Mouse (Mus musculus): ENCODE data around the gene Pigm.

Gene Pigm

DNA sequence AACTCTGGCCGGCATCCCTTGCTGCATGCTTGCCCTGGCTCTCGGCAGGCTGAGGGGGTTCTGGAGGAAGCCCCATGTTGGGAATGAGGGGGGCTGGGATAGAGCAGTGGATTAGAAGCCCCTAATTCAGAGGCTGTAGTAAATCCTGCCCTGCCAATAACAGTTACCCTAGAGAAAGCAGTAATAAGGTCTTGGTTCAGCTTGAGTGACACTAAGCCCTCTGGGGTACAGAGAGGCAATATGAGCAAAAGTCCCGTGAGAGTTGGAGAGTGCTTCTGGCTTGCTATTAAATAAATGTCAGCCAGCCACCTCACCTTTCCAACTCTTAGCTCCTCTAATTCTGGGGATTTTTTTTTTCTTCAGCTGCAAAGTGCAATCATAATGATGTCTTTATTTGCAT is 21.0 kb upstream of the Pigm start:
- peak; percentile 64 for DNase-seq

- DNase-seq: peak; percentile 90
Observed at GRCm38 (mm10) chr1:172357550-172357949, 18.8 kb upstream of the Pigm start.

DNA sequence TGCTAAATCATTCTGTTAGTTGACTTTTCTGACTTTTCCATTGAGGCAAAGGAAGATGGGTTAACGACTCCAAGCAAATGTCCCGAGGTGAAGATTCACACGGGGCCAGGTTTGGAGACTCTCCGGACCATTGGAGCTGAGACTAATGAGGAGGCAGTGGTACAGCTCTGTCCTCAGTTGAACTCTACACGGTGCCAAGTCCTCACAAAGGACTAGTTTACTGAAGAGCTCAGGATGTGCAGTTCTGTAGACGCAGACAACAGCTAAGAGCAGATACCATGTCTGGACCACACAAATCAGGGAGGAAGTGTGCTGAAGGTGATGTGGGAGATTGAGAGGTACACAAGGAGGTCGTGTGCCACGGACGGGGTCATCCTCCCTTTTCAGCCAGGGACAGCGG is 18.0 kb upstream of the Pigm start:
- peak; percentile 57 for DNase-seq

GRCm38 (mm10) chr1:172364684-172365083 is 11.7 kb upstream of the Pigm start:
- DNase-seq: peak; percentile 93

GRCm38 (mm10) chr1:172368768-172369418 is 7.5 kb upstream of the Pigm start:
- DNase-seq: no peak

DNA sequence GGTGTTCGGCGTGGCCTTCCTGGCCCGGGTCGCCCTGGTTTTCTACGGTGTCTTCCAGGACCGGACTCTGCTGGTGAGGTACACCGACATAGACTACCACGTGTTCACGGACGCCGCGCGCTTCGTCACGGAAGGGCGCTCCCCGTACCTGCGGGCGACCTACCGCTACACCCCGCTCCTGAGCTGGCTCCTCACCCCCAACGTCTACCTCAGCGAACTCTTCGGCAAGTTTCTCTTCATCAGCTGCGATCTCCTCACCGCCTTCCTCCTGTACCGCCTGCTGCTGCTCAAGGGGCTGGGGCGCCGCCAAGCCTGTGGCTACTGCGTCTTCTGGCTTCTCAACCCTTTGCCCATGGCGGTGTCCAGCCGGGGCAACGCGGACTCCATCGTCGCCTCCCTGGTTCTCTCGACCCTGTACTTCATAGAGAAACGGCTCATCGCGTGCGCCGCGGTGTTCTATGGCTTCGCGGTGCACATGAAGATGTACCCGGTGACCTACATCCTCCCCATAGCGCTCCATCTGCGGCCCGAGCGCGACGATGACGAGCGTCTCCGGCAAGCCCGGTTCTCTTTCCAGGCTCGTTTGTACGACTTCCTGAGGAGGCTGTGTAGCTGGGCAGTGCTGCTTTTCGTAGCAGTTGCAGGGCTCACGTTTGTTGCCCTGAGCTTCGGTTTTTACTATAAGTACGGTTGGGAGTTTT is 562 bp downstream of the Pigm start:
- DNase-seq: peak; percentile 93

DNA sequence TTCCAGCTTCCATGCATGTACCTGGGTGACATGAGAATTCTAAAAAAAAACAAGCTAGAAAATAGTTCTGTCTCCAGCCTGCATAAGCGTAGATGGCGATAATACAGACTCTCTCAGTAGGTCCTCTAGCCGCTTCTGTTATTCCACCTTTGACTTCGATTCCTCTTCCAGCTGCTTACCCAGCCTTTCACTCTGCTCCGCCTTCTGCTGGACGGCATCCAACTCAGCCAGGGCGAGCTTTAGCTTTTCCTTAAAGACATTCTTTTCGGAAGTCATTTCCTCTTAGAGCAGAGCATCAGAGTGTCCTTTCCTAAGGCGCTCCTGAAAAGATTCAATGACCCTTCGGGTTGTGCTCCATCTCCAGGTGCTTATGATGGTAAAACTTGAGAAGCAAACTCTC is 3.7 kb downstream of the Pigm start:
- peak; percentile 88 for DNase-seq

GRCm38 (mm10) chr1:172382090-172382489 is 5.7 kb downstream of the Pigm start:
- DNase-seq: no peak

GRCm38 (mm10) chr1:172387246-172387645 is 10.9 kb downstream of the Pigm start:
- no peak for DNase-seq

DNA sequence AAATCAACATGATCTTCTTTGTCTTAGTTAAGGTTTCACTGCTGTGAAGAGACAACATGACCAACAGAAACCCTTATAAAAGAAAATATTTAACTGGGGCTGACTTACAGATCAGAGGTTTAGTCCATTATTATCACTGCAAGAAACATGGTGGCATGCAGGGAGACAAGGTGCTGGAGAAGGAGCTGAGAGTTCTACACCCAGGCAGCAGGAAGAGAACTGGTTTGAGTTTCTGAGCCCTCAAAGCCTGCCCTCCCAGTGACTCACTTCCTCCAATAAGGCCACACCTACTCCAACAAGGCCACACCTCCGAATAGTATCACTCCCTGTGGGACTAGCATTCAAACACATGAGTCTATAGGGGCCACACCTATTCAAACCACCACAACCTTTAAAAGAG is 14.4 kb downstream of the Pigm start:
- DNase-seq: no peak

- DNase-seq: no peak
Observed at GRCm38 (mm10) chr1:172391807-172392581, 15.6 kb downstream of the Pigm start.

DNA sequence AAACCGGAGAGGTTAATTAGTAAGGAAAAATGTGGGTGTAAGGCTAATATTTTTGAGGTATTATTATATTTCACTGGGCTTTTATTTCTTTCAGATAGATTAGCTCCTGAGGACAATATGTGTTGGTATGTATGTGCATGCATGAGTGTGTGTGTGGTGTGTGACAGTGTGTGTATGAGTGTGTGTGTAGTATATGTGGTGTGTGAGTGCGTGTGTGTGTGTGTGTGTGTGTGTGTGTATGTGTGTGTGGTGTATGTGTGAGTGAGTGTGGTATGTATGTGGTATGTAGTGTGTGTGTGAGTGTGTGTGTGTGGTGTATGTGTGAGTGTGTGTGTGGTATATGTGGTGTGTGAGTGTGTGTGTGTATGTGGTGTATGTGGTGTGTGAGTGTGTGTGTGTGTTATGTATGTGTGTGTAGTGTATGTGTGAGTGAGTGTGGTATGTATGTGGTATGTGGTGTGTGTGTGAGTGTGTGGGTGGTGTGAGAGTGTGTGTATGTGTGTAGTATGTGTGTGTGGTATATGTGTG is 16.4 kb downstream of the Pigm start:
- DNase-seq: no peak

DNA sequence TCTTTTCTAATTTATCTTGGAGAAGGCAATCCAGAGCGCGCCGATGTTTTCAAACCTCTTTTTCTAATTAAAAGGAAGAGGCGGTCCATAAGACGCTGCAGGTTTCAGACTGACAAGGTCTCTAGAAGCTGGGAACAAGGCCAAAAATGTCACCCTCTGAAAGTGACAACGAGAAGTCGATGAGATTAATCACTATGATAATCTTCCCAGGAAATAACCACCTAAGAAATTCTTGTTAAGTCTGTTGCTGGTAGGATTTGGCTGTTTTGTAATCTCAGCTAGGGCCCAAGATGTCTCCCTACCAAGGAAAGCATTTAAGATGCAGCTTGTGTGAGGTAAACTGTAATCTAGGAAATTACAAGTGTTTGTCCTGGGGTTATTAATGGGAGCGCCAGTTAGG is 17.4 kb downstream of the Pigm start:
- DNase-seq: no peak

DNA sequence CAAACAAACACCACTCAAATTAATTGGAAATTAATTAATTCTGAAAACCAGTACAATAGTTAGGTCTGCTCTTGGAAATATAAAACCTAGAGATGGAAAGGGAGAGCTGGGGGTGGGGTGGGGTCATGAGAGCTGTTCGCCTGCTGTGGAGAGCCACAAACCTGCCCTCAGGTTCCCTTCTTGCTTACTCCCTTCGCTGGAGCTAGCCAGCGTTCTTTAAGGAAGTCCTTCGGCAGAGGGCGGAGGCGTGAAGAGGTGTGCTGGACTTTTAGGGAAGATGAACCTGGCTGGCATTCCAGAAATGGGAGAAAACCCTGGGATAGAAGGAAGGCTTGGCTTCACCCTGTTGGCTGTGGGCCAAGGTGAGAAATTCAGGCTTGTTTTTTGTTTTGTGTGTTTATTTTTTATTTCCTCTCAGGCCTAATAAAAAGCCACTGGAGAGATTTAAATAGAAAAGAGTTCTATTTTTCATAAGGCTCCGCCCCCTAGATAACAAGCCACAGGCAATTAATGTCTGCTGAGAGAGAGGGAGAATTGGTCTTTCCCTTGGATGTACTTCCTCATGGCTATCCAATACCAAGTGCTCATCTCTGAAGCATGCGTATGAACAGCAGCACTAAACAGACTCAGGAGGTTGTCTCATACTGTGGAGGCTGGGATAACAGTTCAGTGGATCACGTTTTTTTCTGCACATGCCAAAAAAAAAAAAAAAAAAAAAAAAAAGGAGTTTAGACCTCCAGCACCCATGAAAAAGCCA is 20.8 kb downstream of the Pigm start:
- DNase-seq: peak; percentile 57

DNA sequence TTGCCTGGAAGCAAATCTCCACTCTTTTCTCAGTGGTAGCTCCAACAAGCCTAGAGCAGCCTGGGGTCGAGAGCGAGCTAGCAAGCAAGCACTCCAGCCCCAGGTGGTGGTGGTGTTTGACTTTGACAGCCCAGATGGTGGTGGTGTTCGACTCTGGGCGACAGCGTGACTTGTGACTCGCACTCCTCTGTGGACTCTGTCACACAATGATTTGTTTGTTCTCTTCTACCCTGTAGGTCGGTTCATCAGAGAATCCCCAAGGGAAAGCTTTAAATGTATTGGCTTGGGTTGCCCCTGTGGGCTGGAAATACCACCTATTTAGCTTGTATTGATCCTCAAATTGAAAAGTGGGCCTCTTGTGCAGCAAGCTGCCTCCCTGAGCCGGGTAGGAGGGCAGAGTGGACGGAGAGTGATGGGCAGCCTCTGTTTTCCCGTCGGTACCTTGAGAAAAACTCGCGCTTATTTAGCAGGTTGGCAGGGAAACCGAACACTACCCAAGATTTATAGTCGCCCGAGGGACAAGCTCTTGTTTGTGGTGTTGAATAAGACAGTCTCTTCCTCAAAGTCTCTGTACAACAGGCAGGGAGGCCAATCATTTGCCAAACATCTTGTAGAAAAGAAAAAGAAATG is 29.8 kb downstream of the Pigm start:
- DNase-seq: peak; percentile 67

GRCm38 (mm10) chr1:172408996-172409395 is 32.6 kb downstream of the Pigm start:
- peak; percentile 55 for DNase-seq

DNA sequence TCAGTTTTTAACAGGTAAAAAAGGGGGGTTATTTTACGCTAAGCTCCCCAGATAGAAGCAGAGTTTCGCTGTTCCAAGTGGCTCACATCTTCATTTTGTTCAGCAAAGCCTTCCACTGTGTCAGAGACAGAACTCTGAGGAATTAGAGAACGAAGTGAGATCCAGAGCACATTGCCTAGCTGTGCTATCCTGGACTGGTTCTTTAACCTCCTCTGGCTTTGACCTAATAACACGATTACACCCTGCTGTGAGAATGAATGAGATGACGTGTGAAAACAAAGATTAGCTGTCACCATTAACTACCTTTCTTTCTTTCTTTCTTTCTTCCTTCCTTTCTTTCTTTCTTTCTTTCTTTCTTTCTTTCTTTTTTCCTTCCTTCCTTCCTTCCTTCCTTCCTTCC is 33.1 kb downstream of the Pigm start:
- DNase-seq: peak; percentile 34

GRCm38 (mm10) chr1:172410806-172411205 is 34.5 kb downstream of the Pigm start:
- DNase-seq: peak; percentile 90

DNA sequence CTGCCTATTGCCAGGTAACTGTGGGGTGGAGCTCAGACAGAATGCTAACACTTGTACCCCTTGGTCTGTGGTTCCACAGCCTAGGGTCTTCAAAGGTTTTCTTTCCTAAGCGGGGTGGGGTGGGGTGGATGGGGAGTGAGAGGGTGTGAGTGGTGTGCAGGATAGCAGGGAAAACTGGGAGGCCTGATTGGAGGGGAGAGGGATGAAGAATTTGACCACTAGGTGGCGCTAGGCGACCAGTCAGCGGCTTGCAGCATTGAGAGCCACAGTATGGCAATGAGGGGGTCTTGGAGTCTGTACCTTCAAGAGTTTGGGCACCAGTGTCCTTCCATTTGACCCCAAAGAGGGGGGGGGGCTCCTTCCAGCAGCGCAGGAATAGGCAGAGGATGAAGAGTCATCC is 35.9 kb downstream of the Pigm start:
- peak; percentile 95 for DNase-seq

- DNase-seq: peak; percentile 66
Observed at GRCm38 (mm10) chr1:172413491-172414230, 37.3 kb downstream of the Pigm start.

DNA sequence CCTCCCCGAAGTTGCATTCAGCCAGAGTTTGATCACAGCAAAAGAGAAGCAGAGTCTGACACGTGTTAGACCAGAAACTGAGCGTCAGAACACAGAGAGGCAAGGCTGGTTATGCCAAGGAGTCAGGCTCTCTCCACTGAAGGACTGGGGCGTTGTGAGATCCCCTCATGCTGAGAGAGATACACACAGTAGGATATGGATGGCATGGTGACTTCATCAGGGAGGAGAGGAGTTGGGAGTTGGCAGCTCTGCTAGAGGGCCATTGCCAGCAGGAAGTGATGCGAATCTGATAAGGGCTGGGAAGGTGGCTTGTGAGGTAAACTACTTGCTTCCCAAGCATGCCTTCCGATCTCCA is 37.9 kb downstream of the Pigm start:
- peak; percentile 76 for DNase-seq

GRCm38 (mm10) chr1:172415061-172415460 is 38.7 kb downstream of the Pigm start:
- DNase-seq: peak; percentile 82

Data from heart, adult 11 months (tissue).